Mouse (Mus musculus): ENCODE data around the gene Armcx4.

Gene Armcx4

GRCm38 (mm10) chrX:134686267-134686666, at the start of gene Armcx4:
Gene Armcx4, plus strand, starts transcription at chrX:134686519.
- DNase-seq (ENCODE audit: low spot score), result peak; percentile 87

GRCm38 (mm10) chrX:134641000-134641760, 45.1 kb upstream of the Armcx4 start:
- DNase-seq (ENCODE audit: low spot score), result no peak

DNA sequence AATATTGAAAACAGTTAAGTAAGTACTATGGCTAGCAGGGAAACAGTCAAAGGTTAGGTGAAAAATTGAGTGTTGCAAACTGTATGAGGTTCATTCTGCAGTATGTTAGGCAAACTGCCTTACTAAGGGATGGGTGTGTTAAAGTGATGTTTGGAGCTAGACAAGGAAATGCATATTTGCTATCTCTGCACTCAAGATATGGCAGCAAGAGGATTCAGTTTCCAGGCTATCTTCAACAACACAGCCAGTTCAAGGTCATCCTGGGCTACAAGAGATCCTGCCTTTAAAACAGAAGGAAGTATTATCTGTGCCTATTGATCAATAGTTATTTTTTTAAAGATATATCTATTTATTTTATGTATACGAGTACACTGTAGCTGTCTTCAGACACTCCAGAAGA, 40.0 kb upstream of the Armcx4 start:
- no peak for DNase-seq (ENCODE audit: low spot score)

DNA sequence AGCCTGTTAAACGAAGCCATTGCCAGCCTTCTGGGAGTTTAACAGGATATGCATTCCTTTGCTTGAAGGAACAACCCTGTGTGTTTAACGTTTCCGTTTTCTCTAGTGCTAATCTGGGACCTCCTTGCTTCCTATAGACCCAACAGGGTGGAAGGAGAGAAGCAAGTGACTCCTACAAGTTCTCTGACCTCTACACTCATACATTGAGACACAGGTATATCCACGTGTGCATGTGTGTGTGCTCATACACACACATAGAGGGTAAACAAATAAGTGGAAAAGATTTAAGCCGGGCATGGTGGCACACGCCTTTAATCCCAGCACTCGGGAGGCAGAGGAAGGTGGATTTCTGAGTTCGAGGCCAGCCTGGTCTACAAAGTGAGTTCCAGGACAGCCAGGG, 38.9 kb upstream of the Armcx4 start:
- no peak for DNase-seq (ENCODE audit: low spot score)

DNA sequence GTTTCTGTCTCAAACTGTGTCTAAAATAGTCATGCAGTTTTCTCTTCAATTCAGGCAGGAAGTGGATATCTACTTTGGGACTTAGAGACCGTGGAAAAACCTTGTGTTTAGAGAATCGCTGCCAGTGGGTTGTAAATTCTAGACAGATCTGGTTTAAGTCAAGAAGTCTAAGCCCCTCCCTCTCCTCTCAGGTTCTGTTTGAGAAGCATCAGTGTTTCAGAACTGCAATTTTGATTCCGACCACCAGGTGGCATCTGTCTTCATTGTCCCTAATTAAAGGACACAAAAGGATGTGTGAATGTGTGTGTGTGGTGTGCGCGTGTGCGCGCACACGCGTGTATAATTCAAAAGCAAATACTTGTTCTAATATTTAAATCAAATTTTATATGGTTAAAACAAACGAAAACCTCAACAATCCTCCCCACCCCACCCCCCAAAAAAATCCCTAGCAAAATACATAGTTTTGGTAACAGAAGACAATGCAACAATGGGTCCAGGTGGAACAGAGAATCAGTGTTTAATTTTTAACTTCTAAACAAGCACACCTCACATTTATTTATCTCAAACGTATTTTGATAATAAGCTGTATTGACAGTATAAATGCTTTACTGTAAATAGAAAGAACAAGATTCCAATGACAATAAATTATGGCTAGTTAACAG, 38.2 kb upstream of the Armcx4 start:
- DNase-seq (ENCODE audit: low spot score), result peak; percentile 95

- DNase-seq (ENCODE audit: low spot score), result no peak
Observed at GRCm38 (mm10) chrX:134652061-134652460, 34.3 kb upstream of the Armcx4 start.

GRCm38 (mm10) chrX:134661586-134661985, 24.7 kb upstream of the Armcx4 start:
- no peak for DNase-seq (ENCODE audit: low spot score)

- peak; percentile 76 for DNase-seq (ENCODE audit: low spot score)
Observed at GRCm38 (mm10) chrX:134675022-134675421, 11.3 kb upstream of the Armcx4 start.

DNA sequence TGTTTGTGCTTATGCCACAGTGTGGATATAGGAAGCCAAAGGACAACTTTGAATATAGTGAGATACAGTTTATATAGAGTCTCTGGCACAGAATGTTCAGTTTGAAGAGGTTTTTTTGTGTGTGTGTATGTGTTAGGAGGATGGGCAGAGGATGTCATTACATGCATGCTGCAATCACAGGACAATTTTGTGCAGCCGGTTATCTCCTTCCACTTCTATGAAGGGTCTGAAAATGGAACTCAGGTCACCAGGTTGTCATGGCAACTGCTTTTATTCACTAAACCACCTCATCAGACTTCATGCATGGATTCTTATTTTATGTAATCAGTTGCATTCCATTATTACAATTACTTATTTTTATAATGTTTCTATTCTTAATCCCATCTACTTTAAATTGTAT, 10.4 kb upstream of the Armcx4 start:
- DNase-seq (ENCODE audit: low spot score), result no peak

DNA sequence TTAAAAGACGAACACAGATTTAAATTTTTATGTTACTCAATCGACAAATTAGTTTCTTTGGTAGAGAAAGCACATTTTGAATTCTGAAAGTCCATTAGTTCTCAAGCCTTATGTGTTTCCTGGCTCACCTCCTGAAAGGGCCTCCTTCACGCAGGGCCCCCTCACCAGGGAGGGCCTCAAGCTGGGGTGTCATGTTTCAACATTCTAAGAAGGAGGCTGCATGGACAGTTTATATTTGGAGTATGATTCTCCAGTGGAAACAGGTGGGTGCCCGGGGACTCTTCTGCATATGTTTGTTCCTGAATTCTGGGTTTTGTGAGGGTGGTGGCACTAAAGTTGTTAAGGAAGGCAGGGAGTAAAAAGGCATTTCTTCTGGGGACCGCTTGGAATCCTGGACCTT, 1.4 kb upstream of the Armcx4 start:
- DNase-seq (ENCODE audit: low spot score), result peak; percentile 45

DNA sequence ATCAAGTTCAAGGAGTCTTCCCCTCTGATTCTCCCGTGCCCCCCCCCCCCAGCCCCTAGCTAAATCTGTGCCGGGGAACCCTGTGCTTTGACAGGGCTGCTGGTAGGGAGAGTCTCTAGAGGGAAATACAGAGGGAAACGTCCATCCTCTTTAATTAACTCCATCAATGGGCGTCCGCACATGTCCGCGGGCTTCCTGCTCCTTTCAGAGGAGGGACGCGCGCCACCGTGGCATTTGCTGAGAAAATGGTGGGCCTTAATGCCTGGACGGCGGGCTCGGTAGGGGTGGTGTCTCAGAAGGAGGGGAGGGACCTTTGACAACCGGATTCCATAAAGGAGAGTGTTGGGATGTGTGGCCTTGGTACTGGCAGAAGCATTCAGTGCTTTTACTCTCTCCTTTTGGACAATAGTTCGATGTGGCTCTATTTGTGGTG, 436 bp downstream of the Armcx4 start:
- peak; percentile 65 for DNase-seq (ENCODE audit: low spot score)

- DNase-seq (ENCODE audit: low spot score), result no peak
Observed at GRCm38 (mm10) chrX:134689676-134690075, 3.4 kb downstream of the Armcx4 start.

DNA sequence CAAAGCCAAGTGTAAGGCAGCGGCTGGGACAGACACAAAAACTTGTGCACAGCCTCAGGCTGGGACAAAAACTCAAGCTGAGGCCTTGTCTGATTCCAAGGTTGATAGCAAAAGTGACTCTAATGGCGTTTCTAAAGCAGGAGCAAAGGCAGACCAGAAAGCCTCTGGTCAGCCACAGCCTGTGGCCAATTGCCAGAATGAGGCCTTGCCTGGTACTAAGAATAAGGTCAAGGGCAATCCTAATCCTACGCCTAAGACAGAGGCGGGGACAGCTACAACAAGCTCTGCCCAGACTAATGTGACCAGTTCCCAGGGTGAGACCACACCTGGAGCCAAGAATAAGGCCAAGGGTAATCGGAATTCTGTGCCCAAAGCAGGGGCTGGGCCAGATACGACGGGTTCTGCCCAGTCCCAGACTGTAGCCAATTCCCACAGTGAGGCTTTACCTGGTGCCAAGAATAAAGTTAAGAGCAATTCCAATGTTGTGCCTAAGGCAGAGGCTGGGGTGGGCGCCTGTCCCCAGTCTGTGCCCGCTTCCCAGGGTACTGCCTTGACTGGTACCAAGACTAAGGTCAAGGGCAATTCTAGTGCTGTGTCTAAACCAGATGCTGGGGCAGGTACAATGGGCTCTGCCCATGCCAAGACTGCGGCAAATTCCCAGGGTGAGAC, 4.7 kb downstream of the Armcx4 start:
- no peak for DNase-seq (ENCODE audit: low spot score)

DNA sequence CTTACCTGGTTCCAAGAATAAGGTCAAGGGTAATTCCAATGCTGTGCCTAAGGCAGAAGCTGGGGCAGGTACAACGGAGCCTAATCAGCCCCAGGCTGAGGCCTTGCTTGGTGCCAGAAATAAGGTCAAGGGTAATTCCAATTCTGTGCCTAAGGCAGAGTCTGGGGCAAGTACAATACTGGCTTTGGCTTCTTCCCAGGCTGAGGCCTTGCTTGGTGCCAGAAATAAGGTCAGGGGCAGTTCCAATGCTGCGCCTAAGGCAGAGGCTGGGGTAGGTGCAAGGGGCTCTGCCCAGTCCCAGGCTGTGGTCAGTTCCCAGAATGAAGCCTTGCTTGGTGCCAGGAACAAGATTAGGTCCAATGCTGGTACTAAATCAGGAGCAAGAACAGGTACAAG, 5.2 kb downstream of the Armcx4 start:
- no peak for DNase-seq (ENCODE audit: low spot score)

- peak; percentile 47 for DNase-seq (ENCODE audit: low spot score)
Observed at GRCm38 (mm10) chrX:134716863-134717262, 30.5 kb downstream of the Armcx4 start.

- DNase-seq (ENCODE audit: low spot score), result peak; percentile 82
Observed at GRCm38 (mm10) chrX:134717752-134718308, 31.5 kb downstream of the Armcx4 start, which contains the start of gene Armcx1. Gene Armcx1, plus strand, starts transcription at chrX:134717963.

DNA sequence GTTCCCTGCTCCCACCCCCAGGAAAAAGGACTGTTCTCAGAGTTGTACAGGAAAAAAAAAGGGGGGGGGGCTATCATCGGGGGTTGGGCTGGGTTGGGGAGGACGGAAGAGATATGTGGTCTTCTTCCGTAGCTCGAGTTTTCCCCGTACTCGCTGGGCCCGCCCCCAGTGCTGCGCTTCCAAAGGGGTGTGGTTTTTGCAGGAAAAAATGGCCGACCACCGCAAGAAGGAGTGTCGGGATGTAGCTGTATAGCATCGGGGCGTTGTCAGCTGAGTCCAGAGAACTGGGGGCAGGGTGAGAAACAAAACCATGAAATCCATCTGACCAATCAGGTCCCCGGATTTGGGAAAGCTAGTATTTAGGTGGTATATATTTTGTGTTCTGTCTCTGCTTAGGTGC, 32.2 kb downstream of the Armcx4 start:
- DNase-seq (ENCODE audit: low spot score), result peak; percentile 69

DNA sequence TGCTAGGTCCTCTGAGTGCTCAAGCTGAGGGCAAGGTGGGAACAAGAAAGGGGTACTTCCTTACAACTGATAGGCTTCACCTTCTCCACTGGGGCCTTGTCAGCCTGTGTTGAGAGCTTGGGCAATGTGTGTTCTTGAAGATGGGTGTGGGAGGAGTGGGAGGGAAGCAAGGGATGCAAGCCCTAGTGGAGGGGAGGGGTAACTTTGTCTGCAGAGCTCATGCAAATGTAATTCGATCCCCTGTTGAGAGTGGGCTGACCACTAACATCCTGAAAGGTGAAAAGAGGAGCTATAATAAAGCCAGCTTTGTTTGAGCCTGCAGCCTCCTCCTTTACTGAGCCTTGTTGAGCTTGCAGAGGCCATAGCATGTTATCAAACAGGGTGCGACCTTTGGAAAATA, 37.4 kb downstream of the Armcx4 start:
- DNase-seq (ENCODE audit: low spot score), result peak; percentile 11

- peak; percentile 58 for DNase-seq (ENCODE audit: low spot score)
Observed at GRCm38 (mm10) chrX:134729778-134730177, 43.5 kb downstream of the Armcx4 start.

- DNase-seq (ENCODE audit: low spot score), result no peak
Observed at GRCm38 (mm10) chrX:134737796-134738195, 51.5 kb downstream of the Armcx4 start.

DNA sequence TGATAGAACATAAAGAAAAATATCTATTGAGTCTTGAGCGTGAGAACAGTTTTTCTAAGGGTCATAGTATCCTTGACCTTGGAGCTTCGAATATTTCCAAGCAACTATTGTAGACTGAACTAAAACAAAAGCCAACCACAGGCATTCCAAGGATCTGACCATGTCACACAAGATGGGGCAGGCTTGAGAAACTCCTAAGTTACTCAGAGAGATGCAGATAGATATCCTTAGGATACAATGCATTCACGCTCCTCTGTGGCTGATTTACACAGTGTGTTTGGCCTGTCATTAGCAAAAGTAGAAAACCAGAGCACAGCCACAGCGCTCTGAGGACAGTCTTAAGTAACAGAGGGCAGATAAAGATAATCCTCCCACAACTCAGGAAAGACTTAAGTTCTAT, 52.8 kb downstream of the Armcx4 start:
- DNase-seq (ENCODE audit: low spot score), result no peak

DNA sequence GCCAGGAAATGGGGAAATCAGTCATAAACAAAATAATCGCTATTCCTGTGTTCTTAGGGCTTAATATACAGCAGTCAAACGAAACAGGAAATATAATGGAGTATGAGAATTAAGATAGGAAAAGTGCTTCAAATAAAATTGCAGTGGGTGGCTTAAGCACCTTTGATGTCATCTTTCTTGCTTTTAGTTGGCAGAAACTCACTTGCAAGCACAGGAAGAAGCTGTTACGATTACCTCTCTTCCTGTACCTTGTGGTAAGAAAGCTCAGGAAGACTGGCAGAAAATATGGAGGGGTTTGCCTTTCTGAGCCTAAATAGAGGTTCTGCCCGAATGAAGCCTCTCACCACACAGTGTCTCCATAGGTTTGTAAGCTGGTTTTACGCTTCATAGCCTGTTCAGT, 55.5 kb downstream of the Armcx4 start:
- DNase-seq (ENCODE audit: low spot score), result no peak

All from embryo, embryonic 10.5 days (tissue).